Mouse (Mus musculus) small intestine, adult 2 months (tissue): ENCODE results near the gene Olfr1094. TPM values are rescaled to one million over a fixed set of nuclear protein-coding genes. Genes with fewer than 3 reads are reported as not detected.

ENCODE experiments used
- H3K27ac ChIP-seq: fragments of 200-500 bp; 2 replicates; pipeline ENCODE4 v1.5.1; 2012; ENCODE audit warnings: low read depth, low read length, control low read depth, inconsistent platforms; ENCODE audit not compliant: insufficient read depth
- H3K27me3 ChIP-seq: fragments of 200-500 bp; 2 replicates; pipeline ENCODE4 v1.6.1; 2012; ENCODE audit warnings: mild to moderate bottlenecking, moderate library complexity, low read length, inconsistent platforms; ENCODE audit not compliant: control insufficient read depth, insufficient read depth
- H3K36me3 ChIP-seq: fragments of 200-500 bp; 2 replicates; pipeline ENCODE4 v1.6.1; 2012; ENCODE audit warnings: mild to moderate bottlenecking, low read length, control low read depth, inconsistent platforms; ENCODE audit not compliant: control insufficient read depth, insufficient read depth
- H3K4me1 ChIP-seq: fragments of 200-500 bp; 2 replicates; pipeline ENCODE4 v1.6.1; 2012; ENCODE audit warnings: low read length, inconsistent platforms, mixed read lengths; ENCODE audit not compliant: control insufficient read depth, insufficient read depth, insufficient read length
- H3K4me3 ChIP-seq: fragments of 200-500 bp; 2 replicates; pipeline ENCODE4 v1.5.1; 2012; ENCODE audit warnings: low read depth, mild to moderate bottlenecking, control low read depth, inconsistent platforms, low read length, moderate library complexity
- CTCF ChIP-seq: fragments of 200-500 bp; IDR thresholded peaks from 2 replicates; pipeline ENCODE4 v1.5.1; 2012; ENCODE audit warnings: low read depth, mild to moderate bottlenecking, control low read depth, inconsistent platforms, low read length, moderate library complexity, mixed read lengths; ENCODE audit not compliant: insufficient replicate concordance, insufficient read length; ENCODE audit errors: extremely low read depth
- POLR2A ChIP-seq: fragments of 200-500 bp; IDR thresholded peaks from 2 replicates; pipeline ENCODE4 v1.6.1; 2012; ENCODE audit warnings: low read depth, mild to moderate bottlenecking, control low read depth, inconsistent platforms, low read length, moderate library complexity
- WGBS: fragments of 180-500 bp; shearing (Covaris S2); methylation state at CpG from one replicate; pipeline ENCODE4 v1.1.7; 2018; 5-methylcytosine and 5-hydroxymethylcytosine counted together
- polyA plus RNA-seq: library from polyadenylated mRNA; depleted of rRNA; stranded (reverse); fragments of >200 nt; gene quantifications from 2 replicates; pipeline ENCODE4 v1.2.3, GENCODE M21; 2012; rRNA removed

Olfr1094 gene
- not detected in 2 replicates for polyA plus RNA-seq

GRCm38 (mm10) chr2:86824363-86824762, at the start of gene Olfr1094:
Gene Olfr1094 (plus strand): TSS chr2:86824663.
- no peaks in the 10 kb centered on the region for H3K27me3 ChIP-seq

GRCm38 (mm10) chr2:86782179-86782578, 42.3 kb upstream of the Olfr1094 start, which contains the start of gene Olfr1093:
Gene Olfr1093 (plus strand): TSS chr2:86782479.
- Histone ChIP-seq H3K27me3 (no peaks in the 10 kb centered on the region), H3K27ac (no peak within 1 kb of the TSS), H3K36me3 (no peaks in the 10 kb centered on the region), H3K4me3 (no peak within 1 kb of the TSS), H3K4me1 (no peaks in the 10 kb centered on the region)
- no peak for TF ChIP-seq CTCF
- TF ChIP-seq POLR2A, result no peak
- 66% methylated on average over 2 of the region's 2 CpGs for WGBS

More at GRCm38 (mm10) chr2:86824363-86824762, at the start of gene Olfr1094:
- TF ChIP-seq CTCF, result no peak
- TF ChIP-seq POLR2A, result no peak
- H3K36me3 ChIP-seq, result no peaks in the 10 kb centered on the region
- H3K4me1 ChIP-seq, result no peaks in the 10 kb centered on the region
- no peak within 1 kb of the TSS for H3K4me3 ChIP-seq
- H3K27ac ChIP-seq, result no peak within 1 kb of the TSS

GRCm38 (mm10) chr2:86809918-86810317, 14.5 kb upstream of the Olfr1094 start, which contains the start of gene Olfr141:
Gene Olfr141 (minus strand): TSS chr2:86810018.
- no peaks in the 10 kb centered on the region for H3K36me3 ChIP-seq
- no peak within 1 kb of the TSS for H3K27ac ChIP-seq
- H3K4me1 ChIP-seq, result no peaks in the 10 kb centered on the region
- TF ChIP-seq CTCF (no peak), POLR2A (no peak)
- no peaks in the 10 kb centered on the region for H3K27me3 ChIP-seq
- no peak within 1 kb of the TSS for H3K4me3 ChIP-seq

- WGBS, result 79% methylated on average over 3 of the region's 3 CpGs
- Histone ChIP-seq H3K27ac (no peak within 1 kb of the TSS), H3K27me3 (no peaks in the 10 kb centered on the region), H3K36me3 (no peaks in the 10 kb centered on the region), H3K4me1 (no peaks in the 10 kb centered on the region), H3K4me3 (no peak within 1 kb of the TSS)
- TF ChIP-seq POLR2A (no peak), CTCF (no peak)
Observed at GRCm38 (mm10) chr2:86851596-86851995, 27.1 kb downstream of the Olfr1094 start, which contains the start of gene Olfr1095. Gene Olfr1095 (minus strand): TSS chr2:86851696.

GRCm38 (mm10) chr2:86874702-86875101, 50.2 kb downstream of the Olfr1094 start, which contains the start of gene Gm13723:
Gene Gm13723 (minus strand): TSS chr2:86874802.
- Histone ChIP-seq H3K4me1 (no peaks in the 10 kb centered on the region), H3K36me3 (no peaks in the 10 kb centered on the region), H3K27ac (no peak within 1 kb of the TSS), H3K4me3 (no peak within 1 kb of the TSS), H3K27me3 (no peaks in the 10 kb centered on the region)
- TF ChIP-seq CTCF (no peak), POLR2A (no peak)
- 47% methylated on average over 1 of the region's 1 CpGs for WGBS

Other genes with a start within 250 kb of the Olfr1094 start
- not detected in 2 replicates for gene Olfr1082, start 225.7 kb upstream of the Olfr1094 start, polyA plus RNA-seq
- not detected in 2 replicates for gene Olfr1084, start 184.9 kb upstream of the Olfr1094 start, polyA plus RNA-seq
- not detected in 2 replicates for gene Olfr1085, start 162.6 kb upstream of the Olfr1094 start, polyA plus RNA-seq
- not detected in 2 replicates for gene Olfr1086, start 144.6 kb upstream of the Olfr1094 start, polyA plus RNA-seq
- not detected in 2 replicates for gene Olfr1087, start 126.3 kb upstream of the Olfr1094 start, polyA plus RNA-seq
- gene Olfr1089, start 91.0 kb upstream of the Olfr1094 start, polyA plus RNA-seq, result not detected in 2 replicates
- gene Olfr1090, start 65.7 kb upstream of the Olfr1094 start, polyA plus RNA-seq, result not detected in 2 replicates
- not detected in 2 replicates for gene Olfr1093, start 42.2 kb upstream of the Olfr1094 start, polyA plus RNA-seq
- not detected in 2 replicates for gene Olfr141, start 14.6 kb upstream of the Olfr1094 start, polyA plus RNA-seq
- not detected in 2 replicates for gene Olfr1095, start 27.0 kb downstream of the Olfr1094 start, polyA plus RNA-seq
- gene Gm13723, start 50.1 kb downstream of the Olfr1094 start, polyA plus RNA-seq, result not detected in 2 replicates
- gene Olfr1097, start 67.6 kb downstream of the Olfr1094 start, polyA plus RNA-seq, result not detected in 2 replicates
- gene Olfr1098, start 99.9 kb downstream of the Olfr1094 start, polyA plus RNA-seq, result not detected in 2 replicates
- gene Olfr1099, start 136.0 kb downstream of the Olfr1094 start, polyA plus RNA-seq, result not detected in 2 replicates
- not detected in 2 replicates for gene Olfr1100, start 155.3 kb downstream of the Olfr1094 start, polyA plus RNA-seq
- gene Olfr1101, start 166.6 kb downstream of the Olfr1094 start, polyA plus RNA-seq, result not detected in 2 replicates
- gene Olfr1102, start 173.7 kb downstream of the Olfr1094 start, polyA plus RNA-seq, result not detected in 2 replicates
- not detected in 2 replicates for gene Olfr1104, start 202.4 kb downstream of the Olfr1094 start, polyA plus RNA-seq
- gene Olfr1105, start 211.9 kb downstream of the Olfr1094 start, polyA plus RNA-seq, result not detected in 2 replicates
- not detected in 2 replicates for gene Olfr1106, start 227.6 kb downstream of the Olfr1094 start, polyA plus RNA-seq